Mouse (Mus musculus) adrenal gland (tissue): Measurements from ENCODE around the gene Tbc1d30.

Experiments
- intact Hi-C: fragments of 180-260 bp; cut with DNase I; formaldehyde crosslinking; loops from one replicate; pipeline ENCODE4 v1.15.1; 2025
- long read RNA-seq, 2 experiments: library from polyadenylated mRNA; unstranded; transcript quantifications; one replicate each; pipeline ENCODE4 v2.0.0; 2020; ENCODE audit warnings: borderline replicate concordance in 1 of 2; ENCODE audit not compliant: insufficient replicate concordance in 1 of 2

Gene Tbc1d30
- long read RNA-seq, experiment 1 = 0 reads
- long read RNA-seq, experiment 2 = 0 reads

GRCm38 (mm10) chr10:121351066-121351581 is at the start of gene Tbc1d30:
Gene Tbc1d30 (minus strand): TSS chr10:121351278.
- intact Hi-C loops = no loop called here

GRCm38 (mm10) chr10:121398599-121398998 is 47.5 kb upstream of the Tbc1d30 start:
- intact Hi-C loops = no loop called here

GRCm38 (mm10) chr10:121395542-121396176 is 44.6 kb upstream of the Tbc1d30 start:
- intact Hi-C loops = no loop called here

- intact Hi-C loops = no loop called here
These were observed 43.8 kb upstream of the Tbc1d30 start for GRCm38 (mm10) chr10:121394789-121395325.

- intact Hi-C loops = no loop called here
These were observed 43.2 kb upstream of the Tbc1d30 start for GRCm38 (mm10) chr10:121394270-121394669.

- intact Hi-C loops = no loop called here
These were observed 40.8 kb upstream of the Tbc1d30 start for GRCm38 (mm10) chr10:121391901-121392300.

GRCm38 (mm10) chr10:121390602-121391001 is 39.5 kb upstream of the Tbc1d30 start:
- intact Hi-C loops = no loop called here

GRCm38 (mm10) chr10:121386347-121386746 is 35.3 kb upstream of the Tbc1d30 start:
- intact Hi-C loops = no loop called here

- intact Hi-C loops = no loop called here
These were observed 34.6 kb upstream of the Tbc1d30 start for GRCm38 (mm10) chr10:121385695-121386094.

GRCm38 (mm10) chr10:121384710-121385109 is 33.6 kb upstream of the Tbc1d30 start:
- intact Hi-C loops = no loop called here

GRCm38 (mm10) chr10:121381280-121381679 is 30.2 kb upstream of the Tbc1d30 start:
- intact Hi-C loops = no loop called here

GRCm38 (mm10) chr10:121379387-121379786 is 28.3 kb upstream of the Tbc1d30 start:
- intact Hi-C loops = no loop called here

GRCm38 (mm10) chr10:121376530-121377271 is 25.6 kb upstream of the Tbc1d30 start:
- intact Hi-C loops = no loop called here

- intact Hi-C loops = no loop called here
These were observed 24.8 kb upstream of the Tbc1d30 start for GRCm38 (mm10) chr10:121375649-121376493.

GRCm38 (mm10) chr10:121374693-121375620 is 23.9 kb upstream of the Tbc1d30 start:
- intact Hi-C loops = no loop called here

- intact Hi-C loops = no loop called here
These were observed 22.9 kb upstream of the Tbc1d30 start for GRCm38 (mm10) chr10:121374013-121374412.

- intact Hi-C loops = no loop called here
These were observed 19.7 kb upstream of the Tbc1d30 start for GRCm38 (mm10) chr10:121370777-121371176.

GRCm38 (mm10) chr10:121368783-121369465 is 17.8 kb upstream of the Tbc1d30 start:
- intact Hi-C loops = no loop called here

GRCm38 (mm10) chr10:121367780-121368179 is 16.7 kb upstream of the Tbc1d30 start:
- intact Hi-C loops = no loop called here

GRCm38 (mm10) chr10:121367271-121367670 is 16.2 kb upstream of the Tbc1d30 start:
- intact Hi-C loops = no loop called here
